Mouse (Mus musculus) liver, embryonic 15.5 days (tissue): ENCODE measurements around the gene Wdr74. TPM values are rescaled to one million over a fixed set of nuclear protein-coding genes. Genes with fewer than 3 reads are reported as not detected.
"Not testable (repeated sequence)": the region's sequence is repeated elsewhere in the genome, so short reads cannot be mapped to it uniquely, and the experiment has no call there.

Source experiments
- ATAC-seq: fragments of 200-750 bp; cut with Nextera tagmentation; 2 replicates; pipeline ENCODE4 v1.8.0; 2017; ENCODE audit warnings: moderate number of reproducible peaks, mild to moderate bottlenecking, moderate library complexity; ENCODE audit not compliant: insufficient read depth
- H3K27ac ChIP-seq: fragments of 300-500 bp; sonication (generic); replicated peaks from 2 replicates; pipeline ENCODE4 v1.5.1; 2015; ENCODE audit warnings: mild to moderate bottlenecking, inconsistent platforms
- H3K27me3 ChIP-seq: fragments of 300-500 bp; sonication (generic); 2 replicates; pipeline ENCODE4 v1.6.1; 2015; ENCODE audit warnings: mild to moderate bottlenecking, inconsistent platforms
- H3K36me3 ChIP-seq: fragments of 300-500 bp; sonication (generic); replicated peaks from 2 replicates; pipeline ENCODE4 v1.6.1; 2015; ENCODE audit warnings: moderate library complexity, mild to moderate bottlenecking, inconsistent platforms
- H3K4me1 ChIP-seq: fragments of 300-500 bp; sonication (generic); replicated peaks from 2 replicates; pipeline ENCODE4 v1.6.1; 2015; ENCODE audit warnings: inconsistent platforms
- H3K4me2 ChIP-seq: fragments of 300-500 bp; sonication (generic); 2 replicates; pipeline ENCODE4 v1.6.1; 2015; ENCODE audit warnings: moderate library complexity, mild to moderate bottlenecking, inconsistent platforms
- H3K4me3 ChIP-seq: fragments of 300-500 bp; sonication (generic); replicated peaks from 2 replicates; pipeline ENCODE4 v1.5.1; 2015; ENCODE audit warnings: mild to moderate bottlenecking, inconsistent platforms
- H3K9ac ChIP-seq: fragments of 300-500 bp; sonication (generic); 2 replicates; pipeline ENCODE4 v1.6.1; 2015; ENCODE audit warnings: moderate library complexity, mild to moderate bottlenecking, inconsistent platforms
- H3K9me3 ChIP-seq: fragments of 300-500 bp; sonication (generic); replicated peaks from 2 replicates; pipeline ENCODE4 v1.6.1; 2016; ENCODE audit warnings: inconsistent platforms
- WGBS: fragments of 180-500 bp; shearing (Covaris S2); methylation state at CpG from one replicate; pipeline ENCODE4 v1.1.7; 2015; ENCODE audit warnings: mixed read lengths; ENCODE audit not compliant: insufficient replicate concordance; 5-methylcytosine and 5-hydroxymethylcytosine counted together
- polyA plus RNA-seq: library from polyadenylated mRNA; unstranded; fragments of >200 nt; fragmentation: Nextera tagmentation; extraction: Ambion mirVana; gene quantifications from 2 replicates; pipeline ENCODE4 v1.2.1, GENCODE M21; 2015

Gene Wdr74
- polyA plus RNA-seq, 1 experiment from 2014 or later, result 48.8 TPM

DNA sequence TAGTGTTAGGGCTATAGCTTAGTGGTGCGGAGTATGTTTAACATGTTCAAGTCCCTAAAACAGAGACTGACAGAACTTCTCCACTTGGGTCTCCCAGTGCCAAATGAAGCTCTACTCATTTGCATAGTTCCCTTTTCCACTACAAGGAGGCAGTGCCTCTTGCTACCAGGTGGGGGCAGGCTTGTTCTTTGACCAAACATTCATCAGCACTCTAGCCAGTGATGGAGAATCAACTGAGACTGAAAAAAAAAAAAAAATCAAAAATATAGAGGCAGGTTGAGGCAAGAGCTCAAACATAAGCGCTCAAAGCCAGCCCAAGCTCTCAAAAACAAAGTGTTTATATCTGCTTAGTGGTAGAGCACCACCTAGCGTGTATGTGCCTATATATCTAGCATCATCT lies 17.3 kb upstream of the Wdr74 start:
- peak overlapping the region; percentile 97 for H3K27ac ChIP-seq
- no peaks in the 10 kb centered on the region for H3K9me3 ChIP-seq
- no peak overlapping the region for H3K4me2 ChIP-seq
- WGBS, result 41% methylated on average over 3 of the region's 3 CpGs
- H3K9ac ChIP-seq, result no peak overlapping the region
- H3K27me3 ChIP-seq, result no peaks in the 10 kb centered on the region
- no peaks in the 10 kb centered on the region for H3K36me3 ChIP-seq
- H3K4me1 ChIP-seq, result peaks cover 74% of the 10 kb centered on the region
- no peak for ATAC-seq
- no peak overlapping the region for H3K4me3 ChIP-seq

DNA sequence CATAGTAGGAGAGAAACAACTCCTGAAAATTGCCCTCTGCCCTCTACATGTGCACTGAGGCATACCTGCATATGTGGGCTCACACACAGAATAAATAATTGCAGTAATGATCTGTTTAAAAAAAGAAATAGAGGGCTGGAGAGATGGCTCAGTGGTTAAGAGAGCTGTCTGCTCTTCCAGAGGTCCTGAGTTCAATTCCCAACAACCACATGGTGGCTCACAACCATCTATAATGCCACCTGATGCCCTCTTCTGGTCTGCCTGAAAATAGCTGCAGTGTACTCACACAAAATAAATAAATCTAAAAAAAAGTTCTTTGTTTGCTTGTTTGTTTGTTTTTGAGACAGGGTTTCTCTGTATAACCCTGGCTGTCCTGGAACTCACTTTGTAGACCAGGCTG lies 16.6 kb upstream of the Wdr74 start:
- Histone ChIP-seq H3K4me1 (peaks cover 71% of the 10 kb centered on the region), H3K27ac (peak overlapping the region; percentile 97)
- H3K9ac ChIP-seq, H3K4me3 ChIP-seq, H3K9me3 ChIP-seq, H3K36me3 ChIP-seq, H3K27me3 ChIP-seq, H3K4me2 ChIP-seq, ATAC-seq: not testable (repeated sequence)

GRCm38 (mm10) chr19:8721378-8721777 lies 14.2 kb upstream of the Wdr74 start:
- Histone ChIP-seq H3K27ac (peak overlapping the region; percentile 99), H3K4me1 (peaks cover 67% of the 10 kb centered on the region), H3K4me3 (peak overlapping the region; percentile 72)

GRCm38 (mm10) chr19:8722021-8722420 lies 13.6 kb upstream of the Wdr74 start:
- WGBS, result 39% methylated on average over 4 of the region's 4 CpGs
- Histone ChIP-seq H3K36me3 (peaks cover 31% of the 10 kb centered on the region), H3K4me3 (peak overlapping the region; percentile 72), H3K27me3 (no peaks in the 10 kb centered on the region), H3K9ac (peak overlapping the region; percentile 81), H3K27ac (peak overlapping the region; percentile 99), H3K9me3 (no peaks in the 10 kb centered on the region), H3K4me2 (peak overlapping the region; percentile 74), H3K4me1 (peaks cover 68% of the 10 kb centered on the region)
- ATAC-seq, result no peak

More at GRCm38 (mm10) chr19:8721378-8721777, 14.2 kb upstream of the Wdr74 start:
- Histone ChIP-seq H3K27me3 (no peaks in the 10 kb centered on the region), H3K4me2 (peak overlapping the region; percentile 74), H3K9me3 (no peaks in the 10 kb centered on the region), H3K9ac (0 out of 2 replicates have a peak overlapping the region, but pooled peaks have one; percentile 4), H3K36me3 (peaks cover 24% of the 10 kb centered on the region)
- no peak for ATAC-seq
- WGBS, result 46% methylated on average over 1 of the region's 1 CpGs

DNA sequence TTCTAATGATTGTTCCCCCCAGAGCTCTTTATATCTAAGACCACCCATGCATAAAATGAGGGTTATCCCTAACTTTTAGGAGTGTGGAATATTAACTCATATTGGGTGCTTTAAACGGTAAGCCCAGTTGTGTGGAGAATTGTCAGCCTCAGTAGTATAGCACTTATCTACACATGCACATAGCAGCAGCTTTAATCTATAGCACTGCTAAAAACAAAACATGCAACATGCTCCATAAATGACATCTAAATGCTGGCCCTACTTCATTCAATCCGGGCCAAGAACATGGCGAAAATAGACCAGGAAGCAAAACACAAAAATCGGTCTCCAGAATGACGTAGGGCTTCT lies 13.1 kb upstream of the Wdr74 start:
- peak; percentile 7 for ATAC-seq
- Histone ChIP-seq H3K4me3 (peak overlapping the region; percentile 72), H3K4me2 (peak overlapping the region; percentile 74), H3K9me3 (no peaks in the 10 kb centered on the region), H3K36me3 (peaks cover 32% of the 10 kb centered on the region), H3K27me3 (no peaks in the 10 kb centered on the region), H3K27ac (peak overlapping the region; percentile 99), H3K9ac (peak overlapping the region; percentile 81), H3K4me1 (peaks cover 65% of the 10 kb centered on the region)
- WGBS, result 0% methylated on average over 5 of the region's 5 CpGs

GRCm38 (mm10) chr19:8722907-8723573 lies 12.6 kb upstream of the Wdr74 start, which contains the start of gene Slc3a2:
Gene Slc3a2, minus strand, starts transcription at chr19:8723369.
- no peaks in the 10 kb centered on the region for H3K27me3 ChIP-seq
- under 1% methylated on average over 50 of the region's 50 CpGs for WGBS
- peak; percentile 90 for ATAC-seq

DNA sequence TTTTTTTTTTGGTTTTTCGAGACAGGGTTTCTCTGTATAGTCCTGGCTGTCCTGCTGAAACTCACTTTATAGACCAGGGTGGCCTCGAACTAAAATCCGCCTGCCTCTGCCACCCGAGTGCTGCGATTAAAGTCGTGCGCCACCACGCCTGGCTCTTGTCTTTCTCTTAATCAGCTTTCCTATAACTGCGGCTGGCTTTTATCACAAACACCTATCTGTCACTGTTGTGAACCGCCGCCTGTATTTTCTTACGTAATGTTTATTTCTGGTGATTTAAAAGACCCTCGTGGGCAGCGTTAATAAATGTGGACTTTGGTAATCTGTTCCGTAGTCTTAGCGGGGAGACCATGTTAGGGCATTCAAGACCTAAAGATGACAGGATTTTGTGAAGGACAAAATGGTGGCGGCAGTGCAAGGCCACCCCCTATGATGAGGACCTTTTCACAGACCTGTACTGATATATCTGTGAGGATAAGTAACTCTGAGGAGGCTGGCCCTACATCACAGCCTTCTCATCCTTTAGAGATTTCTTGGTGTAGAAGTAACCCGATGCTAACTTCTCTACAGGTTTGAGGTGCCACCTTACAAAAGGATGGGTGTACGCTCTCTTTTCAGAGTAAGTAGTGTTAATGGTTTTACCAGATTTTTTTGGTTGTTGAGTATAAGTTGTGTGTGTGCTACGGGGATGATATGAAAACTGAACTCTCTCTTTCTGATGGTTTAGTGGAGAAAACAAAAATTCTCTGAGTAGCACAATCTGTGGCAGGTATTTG lies 11.9 kb upstream of the Wdr74 start:
- Histone ChIP-seq H3K4me2 (peak overlapping the region; percentile 74), H3K4me1 (peaks cover 53% of the 10 kb centered on the region), H3K27me3 (no peaks in the 10 kb centered on the region), H3K9me3 (no peaks in the 10 kb centered on the region), H3K27ac (peak overlapping the region; percentile 99), H3K4me3 (peak overlapping the region; percentile 72), H3K9ac (peak overlapping the region; percentile 82), H3K36me3 (peaks cover 32% of the 10 kb centered on the region)
- WGBS, result under 1% methylated on average over 20 of the region's 20 CpGs
- ATAC-seq, result no peak

More at GRCm38 (mm10) chr19:8722907-8723573, 12.6 kb upstream of the Wdr74 start, which contains the start of gene Slc3a2:
- H3K9ac ChIP-seq, result peak within 1 kb of the TSS; percentile 82
- H3K4me2 ChIP-seq, result peak within 1 kb of the TSS; percentile 74
- peak within 1 kb of the TSS; percentile 72 for H3K4me3 ChIP-seq
- peak within 1 kb of the TSS; percentile 99 for H3K27ac ChIP-seq
- H3K36me3 ChIP-seq, result peaks cover 32% of the 10 kb centered on the region
- H3K4me1 ChIP-seq, result peaks cover 60% of the 10 kb centered on the region
- H3K9me3 ChIP-seq, result no peaks in the 10 kb centered on the region

- Histone ChIP-seq H3K4me1 (peaks cover 50% of the 10 kb centered on the region), H3K4me3 (peak overlapping the region; percentile 72), H3K4me2 (peak overlapping the region; percentile 74), H3K27me3 (no peaks in the 10 kb centered on the region), H3K36me3 (peaks cover 32% of the 10 kb centered on the region), H3K9ac (peak overlapping the region; percentile 82), H3K27ac (peak overlapping the region; percentile 99), H3K9me3 (no peaks in the 10 kb centered on the region)
- no peak for ATAC-seq
- WGBS, result 1% methylated on average over 2 of the region's 2 CpGs
Measured at GRCm38 (mm10) chr19:8724392-8724791, 11.2 kb upstream of the Wdr74 start.

- ATAC-seq, result no peak
- H3K9me3 ChIP-seq, result no peaks in the 10 kb centered on the region
- peak overlapping the region; percentile 74 for H3K4me2 ChIP-seq
- H3K27me3 ChIP-seq, result no peaks in the 10 kb centered on the region
- H3K4me1 ChIP-seq, result peaks cover 46% of the 10 kb centered on the region
- H3K36me3 ChIP-seq, result peaks cover 32% of the 10 kb centered on the region
- peak overlapping the region; percentile 82 for H3K9ac ChIP-seq
- H3K4me3 ChIP-seq, result peak overlapping the region; percentile 72
- WGBS, result 25% methylated on average over 4 of the region's 4 CpGs
- H3K27ac ChIP-seq, result peak overlapping the region; percentile 99
Measured at GRCm38 (mm10) chr19:8725081-8725613, 10.5 kb upstream of the Wdr74 start.

DNA sequence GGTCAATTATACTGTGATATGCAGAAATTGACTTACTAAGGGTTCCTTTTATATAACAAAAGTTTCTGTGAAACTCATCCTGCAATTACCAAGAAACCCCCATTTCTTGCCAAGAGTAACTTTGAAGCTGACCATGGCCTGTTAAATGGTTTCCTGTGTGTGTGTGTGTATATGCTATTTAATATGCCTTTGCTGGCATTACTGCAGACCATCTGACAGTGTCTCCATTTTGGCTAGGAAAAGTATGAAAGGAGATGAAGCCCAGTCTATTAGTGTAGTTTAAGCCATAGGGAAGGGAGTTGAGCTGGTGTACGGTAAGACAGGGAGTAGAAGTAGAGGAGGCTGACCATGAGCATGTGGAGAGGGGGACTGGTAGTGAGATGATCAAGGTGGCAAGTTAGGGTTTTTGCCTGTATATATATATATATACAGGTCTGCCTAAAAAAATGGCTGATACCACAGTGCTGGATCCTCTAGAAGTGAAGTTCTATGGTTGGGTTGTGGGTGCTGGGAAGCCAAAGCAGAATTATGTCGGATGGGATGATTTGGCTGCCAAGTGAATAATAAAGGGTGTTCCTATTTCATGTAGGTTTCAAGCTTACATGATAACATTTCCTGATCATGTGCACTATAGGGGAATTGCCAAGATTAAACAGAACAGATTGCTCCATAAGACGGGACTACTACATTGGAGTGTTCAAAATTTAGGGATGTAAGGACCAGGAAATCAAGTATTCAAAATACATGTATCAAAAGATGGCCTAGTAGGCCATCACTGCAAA lies 8.8 kb upstream of the Wdr74 start:
- WGBS, result 24% methylated on average over 3 of the region's 3 CpGs
- Histone ChIP-seq H3K9ac (no peak overlapping the region), H3K36me3 (peaks cover 32% of the 10 kb centered on the region), H3K9me3 (no peaks in the 10 kb centered on the region), H3K4me1 (peaks cover 32% of the 10 kb centered on the region), H3K27me3 (no peaks in the 10 kb centered on the region), H3K4me2 (no peak overlapping the region), H3K4me3 (no peak overlapping the region), H3K27ac (no peak overlapping the region)
- ATAC-seq, result no peak
